Mouse (Mus musculus) CH12.LX (cell line): Measurements from ENCODE around the gene Dppa5a. TPM values are rescaled to one million over a fixed set of nuclear protein-coding genes. Genes with fewer than 3 reads are reported as not detected.

Source experiments
- DNase-seq: peaks from one replicate; pipeline ENCODE4 v3.0.0-alpha.2; 2013; ENCODE audit errors: extremely low read depth
- H3K27ac ChIP-seq: 2 replicates; pipeline ENCODE4 v1.5.1; 2012; ENCODE audit warnings: low read depth, mild to moderate bottlenecking, control low read depth, moderate library complexity; ENCODE audit not compliant: insufficient read depth
- H3K27me3 ChIP-seq: replicated peaks from 2 replicates; pipeline ENCODE3; 2012; ENCODE audit warnings: inconsistent platforms
- H3K36me3 ChIP-seq, 2 experiments: replicated peaks in 1 of 2; 2 replicates each; pipeline versions ENCODE3 to v1.6.1; 2012; ENCODE audit warnings: inconsistent platforms in 1 of 2, low read length in 1 of 2, mild to moderate bottlenecking in 1 of 2, mixed read lengths in 1 of 2, moderate library complexity in 1 of 2; ENCODE audit not compliant: control insufficient read depth in 1 of 2, insufficient read depth in 1 of 2
- H3K4me1 ChIP-seq, 2 experiments: 2 replicates each; pipeline ENCODE4 v1.6.1; 2012; ENCODE audit warnings: inconsistent platforms in 1 of 2, moderate library complexity in 1 of 2; ENCODE audit not compliant: insufficient read depth in 2 of 2, control insufficient read depth in 1 of 2
- H3K4me2 ChIP-seq: 2 replicates; pipeline ENCODE4 v1.6.1; 2012; ENCODE audit warnings: low read depth, mild to moderate bottlenecking, control low read depth; ENCODE audit not compliant: poor library complexity, insufficient read depth, severe bottlenecking
- H3K4me3 ChIP-seq, 3 experiments: fragments of 150-350 bp in 1 of 3; sonication (generic) in 1 of 3; replicated peaks in 1 of 3; 2 replicates each; pipeline versions ENCODE3 to v1.5.1; 2011 to 2012; ENCODE audit warnings: low read depth in 2 of 3, low read length in 2 of 3, mild to moderate bottlenecking in 2 of 3, moderate library complexity in 2 of 3, control low read depth in 1 of 3, improper control_type of control experiment in 1 of 3, inconsistent platforms in 1 of 3, mixed read lengths in 1 of 3; ENCODE audit not compliant: poor library complexity in 1 of 3
- H3K79me2 ChIP-seq: replicated peaks from 2 replicates; pipeline ENCODE4 v1.6.1; 2012; ENCODE audit warnings: mild to moderate bottlenecking, moderate library complexity; ENCODE audit not compliant: control insufficient read depth, poor library complexity, insufficient read depth, severe bottlenecking; ENCODE audit errors: extremely low read depth
- H3K9ac ChIP-seq: 2 replicates; pipeline ENCODE4 v1.6.1; 2012; ENCODE audit warnings: low read depth, mild to moderate bottlenecking, control low read depth, moderate library complexity; ENCODE audit not compliant: insufficient read depth
- H3K9me3 ChIP-seq: replicated peaks from 2 replicates; pipeline ENCODE3; 2012; ENCODE audit warnings: low read length, inconsistent platforms, mixed read lengths
- BHLHE40 ChIP-seq: IDR thresholded peaks from 2 replicates; pipeline ENCODE4 v1.6.1; 2011; ENCODE audit warnings: mild to moderate bottlenecking, low read depth, low read length, improper control_type of control experiment
- CTCF ChIP-seq, 2 experiments: IDR thresholded peaks in 1 of 2; conservative IDR thresholded peaks in 1 of 2; 2 replicates each; pipeline ENCODE4 v1.5.1; 2011 to 2012; ENCODE audit warnings: low read depth in 2 of 2, low read length in 2 of 2, improper control_type of control experiment in 1 of 2, inconsistent platforms in 1 of 2, mild to moderate bottlenecking in 1 of 2, moderate library complexity in 1 of 2
- E2F4 ChIP-seq: IDR thresholded peaks from 2 replicates; pipeline ENCODE4 v1.6.1; 2011; ENCODE audit warnings: low read depth, low read length, improper control_type of control experiment; ENCODE audit not compliant: insufficient replicate concordance
- EP300 ChIP-seq: IDR thresholded peaks from 2 replicates; pipeline ENCODE4 v1.6.1; 2011; ENCODE audit warnings: low read length, improper control_type of control experiment
- ETS1 ChIP-seq: conservative IDR thresholded peaks from 2 replicates; pipeline ENCODE4 v1.6.1; 2012; ENCODE audit warnings: low read depth, mild to moderate bottlenecking, inconsistent platforms, low read length, improper control_type of control experiment, moderate library complexity
- IRF4 ChIP-seq: IDR thresholded peaks from 2 replicates; pipeline ENCODE4 v1.6.1; 2014; ENCODE audit warnings: low read depth, mild to moderate bottlenecking, inconsistent platforms, low read length, improper control_type of control experiment
- MAFK ChIP-seq: IDR thresholded peaks from 2 replicates; pipeline ENCODE4 v1.6.1; 2011; ENCODE audit warnings: low read length, improper control_type of control experiment; ENCODE audit not compliant: insufficient replicate concordance
- MEF2A ChIP-seq: IDR thresholded peaks from 2 replicates; pipeline ENCODE4 v1.6.1; 2014; ENCODE audit warnings: low read depth, mild to moderate bottlenecking, inconsistent platforms, low read length, improper control_type of control experiment, borderline replicate concordance
- MYC ChIP-seq: IDR thresholded peaks from 2 replicates; pipeline ENCODE4 v1.6.1; 2011; ENCODE audit warnings: low read depth, mild to moderate bottlenecking, improper control_type of control experiment, low read length
- NELFE ChIP-seq: IDR thresholded peaks from 2 replicates; pipeline ENCODE4 v1.6.1; 2011; ENCODE audit warnings: low read depth, low read length, improper control_type of control experiment
- NRF1 ChIP-seq: IDR thresholded peaks from 2 replicates; pipeline ENCODE4 v1.6.1; 2014; ENCODE audit warnings: low read depth, mild to moderate bottlenecking, inconsistent platforms, low read length, improper control_type of control experiment, moderate library complexity
- RAD21 ChIP-seq: IDR thresholded peaks from 2 replicates; pipeline ENCODE4 v1.6.1; 2011; ENCODE audit warnings: low read depth, mild to moderate bottlenecking, low read length, improper control_type of control experiment, moderate library complexity
- RCOR1 ChIP-seq: conservative IDR thresholded peaks from 2 replicates; pipeline ENCODE4 v1.6.1; 2012; ENCODE audit warnings: low read depth, mild to moderate bottlenecking, inconsistent platforms, low read length, improper control_type of control experiment
- SMC3 ChIP-seq: IDR thresholded peaks from 2 replicates; pipeline ENCODE4 v1.6.1; 2011; ENCODE audit warnings: low read depth, low read length, improper control_type of control experiment
- USF2 ChIP-seq: conservative IDR thresholded peaks from 2 replicates; pipeline ENCODE4 v1.6.1; 2011; ENCODE audit warnings: low read depth, low read length, improper control_type of control experiment
- ZC3H11A ChIP-seq: IDR thresholded peaks from 2 replicates; pipeline ENCODE4 v1.6.1; 2012; ENCODE audit warnings: low read depth, mild to moderate bottlenecking, inconsistent platforms, low read length, improper control_type of control experiment
- ZKSCAN1 ChIP-seq: IDR thresholded peaks from 2 replicates; pipeline ENCODE4 v1.6.1; 2012; ENCODE audit warnings: low read depth, inconsistent platforms, low read length, improper control_type of control experiment, borderline replicate concordance
- ZMIZ1 ChIP-seq: IDR thresholded peaks from 2 replicates; pipeline ENCODE4 v1.6.1; 2012; ENCODE audit warnings: low read depth, mild to moderate bottlenecking, inconsistent platforms, low read length, improper control_type of control experiment
- ZNF384 ChIP-seq: IDR thresholded peaks from 2 replicates; pipeline ENCODE4 v1.6.1; 2012; ENCODE audit warnings: low read depth, low read length, improper control_type of control experiment, inconsistent platforms
- dilution Hi-C: fragments of 300-500 bp; cut with MboI; formaldehyde crosslinking; loops from 2 replicates; pipeline ENCODE4 v1.14.3; 2020; ENCODE audit warnings: low sequenced_read_pairs; ENCODE audit not compliant: extremely low pct_unique_long_range_greater_than_20kb, extremely low pct_ligation_motif_present
- in situ Hi-C: fragments of 300-500 bp; cut with MboI; formaldehyde crosslinking; loops from 3 replicates; pipeline ENCODE4 v1.14.3; 2019; ENCODE audit warnings: low sequenced_read_pairs, low pct_ligation_motif_present, low pct_unique_long_range_greater_than_20kb, mixed read lengths
- polyA plus RNA-seq: library from polyadenylated mRNA; unstranded; fragments of >175 nt; gene quantifications from 2 replicates; pipeline ENCODE4 v1.2.1, GENCODE M21; 2012; ENCODE audit warnings: low read depth; ENCODE audit not compliant: insufficient read length
- total RNA-seq, 2 experiments: library from RNA; depleted of rRNA; stranded (reverse); fragments of 300-350 nt in 1 of 2; fragments of >200 nt in 1 of 2; gene quantifications; 2 replicates each; pipeline ENCODE4 v1.2.3; 2012 to 2014

Gene Dppa5a
- total and polyA plus RNA-seq, 3 experiments: not detected

- Histone ChIP-seq H3K9me3 (no peaks in the 10 kb centered on the region), H3K9ac (no peak overlapping the region), H3K4me2 (no peak overlapping the region), H3K36me3 (no peaks in the 10 kb centered on the region), H3K27ac (no peak overlapping the region), H3K27me3 (peaks cover 30% of the 10 kb centered on the region), H3K4me1 (no peaks in the 10 kb centered on the region), H3K4me3 (no peak overlapping the region), H3K79me2 (no peaks in the 10 kb centered on the region)
- dilution Hi-C loops: no loop called here
- no peak for TF ChIP-seq NRF1
- TF ChIP-seq IRF4: peak; percentile 42; the same call in 1 of the 2 replicates
- peak; percentile 74 to 79 for TF ChIP-seq CTCF (conservative IDR thresholded peaks at IDR 0.05 in 1 of 2, IDR thresholded peaks at IDR 0.05 in 1 of 2; ENCODE audit: low read depth in 2 of 2, low read length in 2 of 2)
- peak; percentile 62 for TF ChIP-seq SMC3
- peak; percentile 66 for TF ChIP-seq RAD21
- no peak for TF ChIP-seq BHLHE40
- TF ChIP-seq ZC3H11A: no peak
- DNase-seq: peak; percentile 57
- in situ Hi-C loops: no loop called here
Observed at GRCm38 (mm10) chr9:78358053-78358452, 9.9 kb downstream of the Dppa5a start.

GRCm38 (mm10) chr9:78355611-78356010 is 12.4 kb downstream of the Dppa5a start, which contains the start of gene Gsta2:
TSS of gene Gsta2 (minus strand) at chr9:78355788.
- in situ Hi-C loops: no loop called here
- dilution Hi-C loops: no loop called here
- Histone ChIP-seq H3K36me3 (no peaks in the 10 kb centered on the region), H3K4me2 (no peak within 1 kb of the TSS), H3K4me1 (no peaks in the 10 kb centered on the region), H3K79me2 (no peaks in the 10 kb centered on the region), H3K27ac (no peak within 1 kb of the TSS), H3K9me3 (no peaks in the 10 kb centered on the region), H3K9ac (no peak within 1 kb of the TSS), H3K27me3 (peaks cover 39% of the 10 kb centered on the region), H3K4me3 (no peak within 1 kb of the TSS)
- TF ChIP-seq ETS1 (no peak), MAFK (no peak), USF2 (no peak), EP300 (no peak), E2F4 (no peak), ZMIZ1 (no peak), RCOR1 (no peak), ZNF384 (no peak), MEF2A (no peak), NELFE (no peak), MYC (no peak), ZKSCAN1 (no peak)
- no peak for DNase-seq
